Mouse (Mus musculus) bone marrow, adult 2 months (tissue): ENCODE results near the gene Gm11444. TPM values are rescaled to one million over a fixed set of nuclear protein-coding genes. Genes with fewer than 3 reads are reported as not detected.

ENCODE experiments used
- H3K27ac ChIP-seq: fragments of 200-500 bp; 2 replicates; pipeline ENCODE4 v1.5.1; 2012; ENCODE audit warnings: low read depth, mild to moderate bottlenecking, control low read depth, inconsistent platforms, low read length; ENCODE audit not compliant: control insufficient read depth, poor library complexity, insufficient read depth
- H3K4me1 ChIP-seq: fragments of 200-500 bp; 2 replicates; pipeline ENCODE4 v1.6.1; 2011; ENCODE audit warnings: low read length; ENCODE audit not compliant: control insufficient read depth, insufficient read depth
- H3K4me3 ChIP-seq: fragments of 200-500 bp; replicated peaks from 2 replicates; pipeline ENCODE3; 2011; ENCODE audit warnings: mild to moderate bottlenecking, low read depth, low read length, control low read depth; ENCODE audit not compliant: control insufficient read depth
- CTCF ChIP-seq: fragments of 200-500 bp; IDR thresholded peaks from 2 replicates; pipeline ENCODE4 v1.5.1; 2011; ENCODE audit warnings: low read length, control low read depth; ENCODE audit not compliant: control insufficient read depth, insufficient read depth
- POLR2A ChIP-seq: fragments of 200-500 bp; IDR thresholded peaks from 2 replicates; pipeline ENCODE4 v1.6.1; 2011; ENCODE audit warnings: low read depth, mild to moderate bottlenecking, control low read depth, low read length, borderline replicate concordance; ENCODE audit not compliant: control insufficient read depth
- WGBS: fragments of 180-500 bp; shearing (Covaris S2); methylation state at CpG from one replicate; pipeline ENCODE4 v1.1.7; 2018; 5-methylcytosine and 5-hydroxymethylcytosine counted together
- polyA plus RNA-seq: library from polyadenylated mRNA; stranded (reverse); fragments of >200 nt; gene quantifications from 2 replicates; pipeline ENCODE4 v1.2.4, GENCODE M21; 2011; ENCODE audit warnings: low replicate concordance; ENCODE audit not compliant: missing spikeins, insufficient read depth, insufficient read length

Gm11444 gene
- polyA plus RNA-seq, 1 experiment = not detected

- no peak for TF ChIP-seq CTCF
- no peak for TF ChIP-seq POLR2A
- Histone ChIP-seq H3K27ac (no peak overlapping the region), H3K4me3 (no peak overlapping the region), H3K4me1 (no peaks in the 10 kb centered on the region)
- 12% methylated on average over 13 of the region's 13 CpGs for WGBS
Observed at GRCm38 (mm10) chr11:85891010-85891691, 41.0 kb upstream of the Gm11444 start.

GRCm38 (mm10) chr11:85890563-85890845, 40.4 kb upstream of the Gm11444 start:
- Histone ChIP-seq H3K4me1 (no peaks in the 10 kb centered on the region), H3K27ac (no peak overlapping the region), H3K4me3 (no peak overlapping the region)
- WGBS = 11% methylated on average over 13 of the region's 13 CpGs
- TF ChIP-seq CTCF (no peak), POLR2A (no peak)

- Histone ChIP-seq H3K4me1 (no peaks in the 10 kb centered on the region), H3K4me3 (no peak overlapping the region), H3K27ac (no peak overlapping the region)
- TF ChIP-seq CTCF = no peak
- no peak for TF ChIP-seq POLR2A
- 15% methylated on average over 47 of the region's 47 CpGs for WGBS
Observed at GRCm38 (mm10) chr11:85889730-85890562, 39.8 kb upstream of the Gm11444 start.

GRCm38 (mm10) chr11:85889056-85889729, 39.1 kb upstream of the Gm11444 start:
- no peaks in the 10 kb centered on the region for H3K4me1 ChIP-seq
- TF ChIP-seq CTCF (no peak), POLR2A (no peak)
- WGBS = 57% methylated on average over 8 of the region's 8 CpGs
- H3K27ac ChIP-seq = no peak overlapping the region
- no peak overlapping the region for H3K4me3 ChIP-seq

- 10% methylated on average over 26 of the region's 26 CpGs for whole genome bisulfite sequencing
- Histone ChIP-seq H3K4me1 (no peaks in the 10 kb centered on the region), H3K27ac (no peak overlapping the region), H3K4me3 (no peak overlapping the region)
- no peak for TF ChIP-seq CTCF
- TF ChIP-seq POLR2A = no peak
Observed at GRCm38 (mm10) chr11:85888451-85888961, 38.4 kb upstream of the Gm11444 start.

GRCm38 (mm10) chr11:85887801-85888450, 37.8 kb upstream of the Gm11444 start:
- Histone ChIP-seq H3K4me1 (no peaks in the 10 kb centered on the region), H3K27ac (no peak overlapping the region), H3K4me3 (no peak overlapping the region)
- WGBS = 10% methylated on average over 17 of the region's 17 CpGs
- TF ChIP-seq CTCF (no peak), POLR2A (no peak)

GRCm38 (mm10) chr11:85887273-85887672, 37.1 kb upstream of the Gm11444 start:
- TF ChIP-seq CTCF (no peak), POLR2A (no peak)
- no peak overlapping the region for H3K4me3 ChIP-seq
- WGBS = 31% methylated on average over 6 of the region's 6 CpGs
- H3K27ac ChIP-seq = no peak overlapping the region
- H3K4me1 ChIP-seq = no peaks in the 10 kb centered on the region

GRCm38 (mm10) chr11:85886429-85886785, 36.3 kb upstream of the Gm11444 start:
- no peak overlapping the region for H3K27ac ChIP-seq
- no peak overlapping the region for H3K4me3 ChIP-seq
- H3K4me1 ChIP-seq = no peaks in the 10 kb centered on the region
- TF ChIP-seq POLR2A (no peak), CTCF (no peak)
- WGBS = 17% methylated on average over 22 of the region's 22 CpGs
